Mouse (Mus musculus): ENCODE results near the gene Vrk1.

Gene Vrk1

DNA sequence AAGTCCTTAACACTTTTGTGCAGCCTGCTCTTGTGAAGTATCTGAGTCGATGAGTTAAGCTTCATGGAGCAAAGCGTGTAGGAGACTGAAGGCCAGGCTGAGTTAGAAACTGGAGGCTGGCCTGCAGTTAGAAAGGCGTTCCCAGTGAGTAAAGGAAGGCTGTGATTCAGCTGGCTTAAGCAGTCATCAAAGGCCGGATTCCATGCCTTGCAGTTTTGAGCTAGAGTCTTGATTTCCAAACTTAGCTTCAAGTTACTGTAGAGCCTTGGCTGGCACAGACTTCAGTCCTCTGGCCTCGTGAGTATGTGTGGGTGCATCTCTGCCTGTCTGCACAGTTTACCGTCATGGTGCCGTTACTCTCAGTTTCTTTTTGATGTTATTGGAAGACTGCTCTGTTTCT, 42.2 kb downstream of the Vrk1 start:
- no peak for DNase-seq (ENCODE audit: low spot score in 2 of 2)

DNA sequence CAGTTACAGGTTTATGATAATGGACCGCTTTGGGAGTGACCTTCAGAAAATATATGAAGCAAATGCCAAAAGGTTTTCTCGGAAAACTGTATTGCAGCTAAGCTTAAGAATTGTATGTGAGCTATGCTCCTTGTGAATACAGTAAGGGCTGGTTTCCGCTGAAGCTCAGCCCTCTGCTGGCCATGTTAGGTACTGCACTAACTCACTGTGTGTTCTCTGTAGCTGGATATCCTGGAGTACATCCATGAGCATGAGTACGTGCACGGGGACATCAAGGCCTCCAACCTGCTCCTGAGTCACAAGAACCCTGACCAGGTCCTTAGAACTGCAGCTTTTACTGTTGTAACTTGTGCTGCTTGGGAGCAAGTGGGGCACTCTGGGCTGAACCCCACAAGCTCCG, 45.8 kb downstream of the Vrk1 start:
- peak; percentile 30 to 77 for DNase-seq (ENCODE audit: low spot score in 2 of 2)

GRCm38 (mm10) chr12:106059873-106060573, 50.0 kb downstream of the Vrk1 start:
- no peak for DNase-seq (ENCODE audit: low spot score in 2 of 2)

DNA sequence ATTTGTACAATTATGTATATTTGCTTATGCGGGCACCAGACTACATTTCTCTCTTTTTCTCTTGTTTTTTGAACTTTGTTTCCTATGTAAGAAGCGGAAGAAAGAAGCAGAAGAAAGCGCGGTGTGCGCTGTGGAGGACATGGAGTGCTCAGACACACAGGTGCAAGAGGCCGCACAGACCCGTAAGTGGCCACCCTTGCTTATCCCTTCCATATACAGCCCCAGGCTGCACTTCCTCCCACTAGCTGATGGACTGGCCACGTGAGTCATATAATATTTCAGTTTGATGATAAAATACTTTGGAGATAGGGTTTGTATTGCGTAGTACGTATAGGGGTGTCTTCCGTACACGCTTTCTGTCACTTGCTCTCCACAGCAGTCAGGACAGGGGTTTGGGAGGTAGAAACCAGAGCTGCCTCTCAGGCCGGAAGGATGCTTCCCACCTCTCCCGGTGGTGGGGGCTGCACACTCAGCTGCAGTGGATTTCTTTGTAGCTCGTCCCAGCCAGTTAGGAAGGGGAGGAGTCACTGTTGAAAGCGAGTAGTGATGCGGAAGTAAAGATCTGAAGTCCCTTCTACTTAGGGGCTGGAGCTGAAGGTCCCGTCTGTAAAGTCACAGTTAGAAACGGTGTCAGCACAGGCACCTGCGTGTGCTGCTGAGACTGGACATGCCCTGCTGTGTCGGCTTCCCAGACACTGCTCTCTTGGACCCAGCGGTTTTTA, 60.6 kb downstream of the Vrk1 start:
- DNase-seq (ENCODE audit: low spot score in 2 of 2): no peak

- DNase-seq (ENCODE audit: low spot score in 2 of 2): no peak
These were observed 61.6 kb downstream of the Vrk1 start for GRCm38 (mm10) chr12:106071575-106072166.

DNA sequence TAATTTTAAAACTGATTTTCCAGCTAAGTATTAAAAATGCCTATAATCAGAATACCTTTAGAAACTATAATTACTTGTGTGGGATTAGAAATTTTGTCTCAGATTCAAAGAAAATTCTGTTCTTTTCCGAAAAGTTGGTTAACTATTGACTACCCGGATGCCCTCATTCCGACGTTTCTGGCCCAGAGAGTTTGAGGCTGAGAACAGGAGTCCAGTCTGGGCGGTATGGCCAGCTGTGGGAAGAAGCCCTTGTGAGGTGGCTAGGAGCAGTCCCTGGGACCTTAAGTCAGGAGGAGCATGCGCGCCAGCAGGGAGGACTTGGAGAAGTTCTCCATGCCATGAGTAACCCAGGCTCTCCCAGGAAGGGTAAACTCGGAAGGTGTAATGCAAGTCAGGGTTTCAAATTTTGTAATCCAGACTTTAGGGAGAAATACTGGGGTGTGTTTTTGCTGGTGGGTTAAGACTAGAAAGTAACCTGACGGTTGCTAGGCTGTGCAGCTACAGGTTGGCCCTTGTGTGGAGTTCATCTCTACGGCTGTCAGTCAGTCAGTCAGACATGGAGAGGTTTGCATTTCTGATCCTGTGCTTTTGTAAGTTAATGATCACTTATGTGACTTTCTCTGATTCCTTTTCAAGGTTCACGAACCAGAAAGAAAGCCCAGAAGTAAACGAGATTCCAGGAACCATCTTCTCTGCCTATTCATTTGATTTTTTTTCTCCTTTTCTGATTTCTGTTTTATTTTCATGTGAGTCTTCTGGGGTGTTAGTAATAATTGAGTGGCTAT, 64.5 kb downstream of the Vrk1 start:
- DNase-seq (ENCODE audit: low spot score in 2 of 2): no peak

DNA sequence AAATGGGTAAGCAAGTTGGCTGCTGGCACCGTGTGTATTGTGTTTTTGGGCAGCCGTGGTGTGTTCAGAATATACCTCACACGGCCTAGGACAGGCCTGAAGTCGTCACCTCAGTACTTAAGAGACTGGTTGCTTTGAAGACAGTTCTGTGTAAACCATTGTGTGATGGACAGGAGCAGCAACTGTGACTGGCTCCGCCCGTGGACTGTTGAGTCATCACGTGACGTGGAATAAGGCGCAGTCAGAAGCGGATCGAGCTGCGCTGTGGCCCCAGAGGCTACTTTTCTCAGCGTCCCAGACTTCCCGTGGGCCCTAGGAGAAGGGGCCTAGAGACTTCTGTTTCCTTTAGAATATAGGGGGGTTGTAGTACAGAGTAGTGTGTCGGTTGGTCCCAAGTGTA, 66.1 kb downstream of the Vrk1 start:
- DNase-seq (ENCODE audit: low spot score in 2 of 2): no peak

DNA sequence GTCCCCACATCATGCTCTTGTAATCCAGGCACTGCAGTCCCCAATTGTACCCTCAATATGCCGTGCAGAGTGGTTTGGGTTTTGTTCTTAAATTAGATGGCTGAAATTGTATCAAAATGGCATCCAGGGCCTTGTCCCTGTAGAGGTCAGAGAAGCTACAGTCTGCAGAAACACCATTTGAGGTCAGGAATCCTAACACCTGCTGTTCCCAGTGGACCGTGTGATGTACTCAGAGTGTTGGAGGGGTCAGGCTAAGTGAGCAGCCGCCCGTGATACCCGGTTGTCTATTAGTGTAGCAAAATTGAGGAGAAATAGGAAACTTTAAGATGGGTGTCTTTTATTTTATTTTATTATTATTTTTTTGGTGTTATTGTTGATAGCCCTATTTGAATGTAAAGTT, 70.5 kb downstream of the Vrk1 start:
- DNase-seq (ENCODE audit: low spot score in 2 of 2): no peak

DNA sequence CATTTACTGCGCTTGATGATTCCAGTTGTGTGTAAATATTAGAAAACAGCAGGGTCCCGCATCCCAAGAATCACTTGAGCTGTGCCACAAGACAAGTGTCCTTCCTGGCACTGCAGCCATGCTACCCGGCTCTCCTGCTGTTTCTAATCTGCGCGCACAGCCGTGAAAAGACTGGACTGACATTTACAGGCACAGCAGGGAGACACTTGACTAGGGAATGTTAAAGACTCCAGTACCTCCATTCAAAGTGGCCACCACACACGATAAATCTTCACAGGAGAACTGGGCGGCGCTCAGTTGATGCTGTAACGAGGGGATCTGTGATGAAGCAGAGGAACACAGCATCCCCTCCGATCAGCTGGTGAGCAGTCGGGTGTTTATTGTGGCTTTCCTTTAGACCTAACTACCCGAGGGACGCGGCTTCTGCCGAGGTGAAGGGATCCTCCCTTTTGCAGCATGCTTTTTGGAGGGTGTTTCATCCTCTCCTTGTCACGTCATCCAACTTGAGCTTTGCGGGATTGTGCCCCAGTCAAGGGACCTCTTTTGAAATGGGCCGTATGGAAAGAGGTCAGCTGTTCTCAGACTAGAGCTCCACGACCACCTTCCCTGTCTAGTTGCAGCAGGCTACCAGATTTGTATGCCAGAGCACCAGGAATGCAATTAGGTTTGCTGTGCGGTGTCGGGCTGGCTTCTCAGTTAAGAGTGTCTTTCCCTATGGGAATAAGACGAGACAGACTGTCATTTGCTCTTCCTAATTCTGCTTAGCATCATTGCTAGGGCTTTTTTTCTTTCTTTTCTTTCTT, 71.1 kb downstream of the Vrk1 start:
- DNase-seq (ENCODE audit: low spot score in 2 of 2): no peak

DNA sequence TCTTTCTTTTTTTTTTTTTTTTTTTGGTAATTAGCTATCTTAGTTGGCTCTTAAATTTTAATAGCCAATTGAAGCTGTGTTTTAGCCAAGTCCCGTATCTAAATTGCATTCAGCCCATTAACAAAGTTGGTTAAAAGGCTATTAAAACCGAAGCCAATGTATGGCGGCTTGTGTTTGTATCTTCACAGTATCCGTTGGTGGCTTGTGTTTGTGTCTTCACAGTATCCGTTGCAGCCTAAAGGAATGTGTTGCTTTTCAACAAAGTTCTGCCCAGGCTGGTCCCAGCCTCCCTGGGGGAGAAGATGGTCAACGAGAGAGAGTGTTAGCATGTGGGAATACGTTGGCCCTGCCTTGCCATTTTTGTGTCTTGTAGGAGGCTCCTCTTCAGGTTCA, 71.7 kb downstream of the Vrk1 start:
- DNase-seq (ENCODE audit: low spot score in 2 of 2): no peak

GRCm38 (mm10) chr12:106082191-106082957, 72.3 kb downstream of the Vrk1 start:
- no peak for DNase-seq (ENCODE audit: low spot score in 2 of 2)

DNA sequence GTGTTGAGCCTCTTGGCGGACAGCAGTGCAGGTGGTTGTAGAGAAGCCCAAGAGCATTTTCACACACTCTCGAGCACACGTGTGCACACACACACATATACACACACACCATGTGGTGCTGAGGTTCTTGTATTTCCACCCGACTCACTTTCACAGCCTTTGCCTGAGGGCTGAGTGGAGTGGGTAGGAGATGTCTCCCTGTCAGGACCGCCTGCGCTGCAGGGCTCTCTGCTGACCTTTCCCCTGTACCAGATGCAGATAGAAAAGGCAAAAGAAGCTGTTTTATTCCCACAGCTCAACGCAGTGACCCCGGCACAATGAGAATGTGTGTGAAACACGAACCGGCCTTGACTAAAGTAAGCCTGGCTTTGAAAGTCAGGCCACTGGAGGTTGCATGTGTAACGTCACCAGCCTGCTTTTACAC, 72.9 kb downstream of the Vrk1 start:
- no peak for DNase-seq (ENCODE audit: low spot score in 2 of 2)

DNA sequence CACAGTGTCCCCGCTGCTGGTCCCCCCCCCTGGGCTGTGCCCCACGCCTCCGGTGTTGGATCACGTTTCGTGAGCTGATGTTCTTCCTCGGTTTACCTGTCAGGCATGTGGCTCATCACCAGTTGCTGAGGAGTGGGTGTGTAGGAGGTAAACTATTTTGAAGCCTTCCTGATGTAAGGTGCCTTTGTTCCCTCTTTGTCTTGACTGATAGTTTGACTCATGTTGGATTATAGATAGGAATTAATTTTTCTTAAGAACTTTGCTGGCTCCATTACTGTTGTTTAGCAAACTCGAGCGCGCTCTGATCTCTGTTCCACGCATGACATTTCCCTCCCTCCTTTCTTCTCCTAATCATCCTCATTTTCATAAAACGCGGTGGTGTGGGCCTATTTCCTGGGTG, 74.1 kb downstream of the Vrk1 start:
- no peak for DNase-seq (ENCODE audit: low spot score in 2 of 2)

DNA sequence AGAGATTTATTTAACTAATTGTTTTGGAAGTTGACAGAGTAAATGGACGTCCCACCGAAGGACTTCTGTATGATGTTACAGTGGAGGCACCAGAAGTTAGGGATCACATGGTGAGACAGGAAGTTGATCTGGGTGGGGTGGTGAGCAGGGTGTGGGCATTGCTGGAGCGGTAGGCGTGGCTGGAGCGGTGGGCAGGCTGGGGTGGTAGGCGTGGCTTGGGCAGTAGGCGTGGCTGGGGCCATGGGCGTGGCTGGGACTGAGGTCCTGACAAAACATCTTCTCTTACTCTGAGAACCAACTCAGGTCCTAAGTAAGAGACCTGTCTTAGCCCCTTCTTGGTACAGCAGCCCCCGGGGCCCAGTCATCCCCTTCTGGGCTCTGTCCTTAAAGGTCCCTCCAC, 84.8 kb downstream of the Vrk1 start:
- no peak for DNase-seq (ENCODE audit: low spot score in 2 of 2)

DNA sequence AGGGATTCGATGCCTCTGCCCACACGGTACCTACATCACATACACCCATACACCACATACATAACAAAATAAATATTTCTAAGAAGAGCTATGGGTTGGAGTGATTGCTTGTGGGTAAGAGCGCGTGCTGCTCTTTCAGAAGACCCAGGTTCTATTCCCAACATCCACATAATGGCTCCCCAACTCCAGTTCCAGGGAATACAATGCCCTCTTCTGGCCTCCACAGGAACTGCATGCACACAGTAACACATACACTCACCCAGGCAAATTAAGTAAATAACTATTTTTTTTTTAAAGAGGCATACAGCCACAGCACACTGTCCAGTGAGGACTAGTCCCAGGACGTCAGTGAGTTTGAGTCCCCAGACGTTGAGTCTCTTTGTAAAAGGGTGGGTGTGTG, 92.0 kb downstream of the Vrk1 start:
- no peak for DNase-seq (ENCODE audit: low spot score in 2 of 2)

DNA sequence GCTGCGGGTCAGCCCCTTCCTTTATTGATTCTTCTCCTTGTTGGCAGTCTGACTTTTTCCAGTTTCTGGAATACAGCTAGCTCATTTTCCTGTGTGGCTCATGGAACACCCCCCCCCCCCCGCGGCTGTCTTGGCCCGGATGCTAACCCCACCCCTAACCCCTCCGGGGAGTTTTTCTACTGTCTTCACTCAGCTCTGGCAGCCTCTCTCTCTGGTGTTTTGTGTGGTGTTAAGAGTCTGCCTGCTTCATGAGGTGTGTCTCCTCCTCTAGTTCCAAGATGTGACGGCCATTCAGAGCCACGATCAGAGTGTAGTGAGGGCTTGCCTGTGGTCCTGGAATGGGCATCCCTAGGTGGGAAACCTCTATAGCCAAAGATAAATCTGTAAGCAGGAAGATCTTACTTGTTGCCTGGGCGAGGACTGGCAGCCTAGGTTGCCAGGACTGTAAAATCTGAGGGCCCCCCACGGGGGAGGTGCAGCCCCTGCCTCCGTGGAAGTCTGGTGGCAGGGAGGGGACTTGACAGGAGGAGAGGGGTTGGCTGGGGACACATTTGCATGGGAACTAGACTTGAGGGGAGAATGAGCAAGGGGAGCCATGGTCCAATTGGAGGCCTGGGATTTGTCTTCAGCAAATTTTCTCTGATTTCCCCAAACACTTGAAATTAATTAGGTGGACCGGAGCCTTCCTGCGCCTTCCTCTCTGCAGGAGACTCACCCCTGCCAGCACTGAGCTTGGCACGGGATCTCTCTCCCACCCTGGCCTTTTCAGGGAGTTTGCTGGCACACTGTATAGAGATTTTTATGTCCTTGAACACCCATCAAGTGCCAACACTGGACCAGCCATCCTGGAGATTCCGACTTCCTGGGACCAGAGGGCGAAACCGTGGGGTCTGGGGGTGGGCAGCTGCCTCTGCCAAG, 93.0 kb downstream of the Vrk1 start:
- DNase-seq (ENCODE audit: low spot score in 2 of 2): no peak

- DNase-seq (ENCODE audit: low spot score in 2 of 2): no peak
These were observed 97.2 kb downstream of the Vrk1 start for GRCm38 (mm10) chr12:106107272-106107671.

DNA sequence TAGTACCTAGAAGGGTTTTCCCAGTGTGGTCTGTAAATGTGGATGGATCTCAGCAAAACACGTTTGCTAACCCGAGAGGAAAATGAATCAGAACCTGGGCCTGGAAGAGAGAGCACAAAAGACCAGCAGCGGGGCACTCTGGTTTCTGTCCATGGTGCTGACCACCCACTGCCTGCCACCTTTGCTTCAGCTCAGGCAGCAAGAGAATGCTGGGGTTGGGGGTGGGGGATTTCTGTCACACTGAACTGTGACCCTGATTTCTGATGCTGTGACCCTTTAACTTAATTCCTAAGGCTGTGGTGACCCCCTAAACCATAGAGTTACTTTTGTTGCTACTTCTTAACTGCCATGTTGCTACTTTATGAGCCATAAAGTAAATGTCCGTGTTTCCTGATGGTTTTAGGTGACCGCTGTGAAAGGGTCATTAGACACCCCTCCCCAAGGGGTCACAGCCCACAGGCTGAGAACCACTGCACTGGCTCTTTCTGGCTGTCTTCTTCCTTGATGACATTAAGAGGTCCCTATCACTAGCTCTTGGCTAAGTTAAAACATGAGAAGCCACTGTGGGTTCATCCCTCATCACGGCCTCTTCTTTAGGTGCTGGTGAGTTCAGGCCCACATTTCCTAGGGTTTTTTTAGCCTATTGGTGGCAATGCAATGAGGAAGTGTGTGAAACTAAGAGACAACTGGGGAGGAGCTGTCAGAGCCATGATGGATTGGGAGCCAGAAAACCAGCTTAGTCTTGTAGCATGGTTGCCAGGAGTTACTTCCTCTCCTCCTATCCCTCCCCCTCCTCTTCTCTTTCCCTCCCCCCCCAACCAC, 105.3 kb downstream of the Vrk1 start:
- peak in 1 of 2 experiments; percentile 14 for DNase-seq (ENCODE audit: low spot score in 2 of 2)

GRCm38 (mm10) chr12:106115892-106116206, 105.8 kb downstream of the Vrk1 start:
- no peak for DNase-seq (ENCODE audit: low spot score in 2 of 2)

All from thymus, postnatal 10 days (tissue).